Mouse (Mus musculus): Measurements from ENCODE around the gene Cwc22. TPM values are rescaled to one million over a fixed set of nuclear protein-coding genes. Genes with fewer than 3 reads are reported as not detected.

Cwc22 gene
- total RNA-seq, 2 experiments from 2014 or later: 19.6 to 23.7 TPM

GRCm38 (mm10) chr2:77875516-77875915 is 70.7 kb downstream of the Cwc22 start:
- DNase-seq: no peak

GRCm38 (mm10) chr2:77874678-77875077 is 71.5 kb downstream of the Cwc22 start:
- no peak for DNase-seq

- DNase-seq: no peak
These were observed 72.4 kb downstream of the Cwc22 start for GRCm38 (mm10) chr2:77873806-77874205.

GRCm38 (mm10) chr2:77872676-77873075 is 73.5 kb downstream of the Cwc22 start:
- no peak for DNase-seq

GRCm38 (mm10) chr2:77871146-77871545 is 75.0 kb downstream of the Cwc22 start:
- no peak for DNase-seq

- DNase-seq: no peak
These were observed 76.4 kb downstream of the Cwc22 start for GRCm38 (mm10) chr2:77869729-77870280.

GRCm38 (mm10) chr2:77863934-77864333 is 82.2 kb downstream of the Cwc22 start:
- no peak for DNase-seq

GRCm38 (mm10) chr2:77863522-77863921 is 82.7 kb downstream of the Cwc22 start:
- DNase-seq: peak; percentile 7

GRCm38 (mm10) chr2:77841464-77841863 is 104.7 kb downstream of the Cwc22 start:
- no peak for DNase-seq

- DNase-seq: no peak
These were observed 106.6 kb downstream of the Cwc22 start for GRCm38 (mm10) chr2:77839587-77839986.

GRCm38 (mm10) chr2:77838688-77839087 is 107.5 kb downstream of the Cwc22 start:
- no peak for DNase-seq

GRCm38 (mm10) chr2:77835781-77836180 is 110.4 kb downstream of the Cwc22 start:
- DNase-seq: no peak

Other genes starting within 250 kb of the Cwc22 start
- 1 to 10 TPM; 5.2 to 7.1 TPM for gene Zfp385b, start 126.7 kb downstream of the Cwc22 start, total RNA-seq (2021)

Data from gastrocnemius, postnatal 10 days (tissue).